Mouse (Mus musculus): ENCODE measurements around the gene Tet3. TPM values are rescaled to one million over a fixed set of nuclear protein-coding genes. Genes with fewer than 3 reads are reported as not detected.

The Tet3 gene
- polyA plus RNA-seq, 1 experiment: 21.1 TPM

- H3K4me1 ChIP-seq (ENCODE audit: control insufficient read depth, insufficient read depth, insufficient read length): peaks cover 8% of the 10 kb centered on the region
- H3K36me3 ChIP-seq (ENCODE audit: control insufficient read depth, insufficient read depth, low read length): no peaks in the 10 kb centered on the region
- no peaks in the 10 kb centered on the region for H3K27me3 ChIP-seq (ENCODE audit: control insufficient read depth, insufficient read depth, low read length)
- peak overlapping the region; percentile 71 for H3K27ac ChIP-seq (ENCODE audit: insufficient read depth, low read length)
- TF ChIP-seq CTCF (IDR thresholded peaks at IDR 0.05; ENCODE audit: extremely low read depth, insufficient read depth, insufficient read length, insufficient replicate concordance) (peak; percentile 74), POLR2A (IDR thresholded peaks at IDR 0.05; ENCODE audit: low read depth, low read length) (no peak)
- WGBS: under 1% methylated on average over 52 of the region's 52 CpGs
- peak; percentile 74 to 91 for DNase-seq (ENCODE audit: low read depth in 1 of 2, low spot score in 2 of 2)
- peak overlapping the region; percentile 75 for H3K4me3 ChIP-seq (ENCODE audit: extremely low read depth, insufficient read depth, insufficient read length)
Observed at GRCm38 (mm10) chr6:83317108-83317741, 141.7 kb downstream of the Tet3 start.

DNA sequence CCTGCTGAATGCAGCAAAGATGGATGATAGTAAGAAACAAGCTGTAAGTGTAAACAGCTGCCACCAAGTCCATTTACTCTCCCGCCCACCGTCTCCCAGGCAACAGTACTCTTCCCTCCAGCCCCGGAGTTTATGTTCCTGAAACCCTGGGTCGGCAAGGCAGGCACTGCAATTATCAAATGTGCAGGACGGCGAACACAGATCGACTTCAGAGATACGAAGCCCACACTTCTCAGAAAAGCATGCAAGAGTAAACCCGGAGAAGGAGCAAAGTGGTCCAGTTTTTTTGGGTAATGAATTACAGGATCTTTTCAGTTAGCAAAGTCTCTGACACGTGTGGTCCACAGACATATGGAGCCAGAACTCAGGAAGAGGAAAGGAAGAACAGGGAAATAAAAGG is 142.9 kb downstream of the Tet3 start:
- Histone ChIP-seq H3K27me3 (ENCODE audit: control insufficient read depth, insufficient read depth, low read length) (no peaks in the 10 kb centered on the region), H3K4me3 (ENCODE audit: extremely low read depth, insufficient read depth, insufficient read length) (no peak overlapping the region), H3K27ac (ENCODE audit: insufficient read depth, low read length) (no peak overlapping the region), H3K4me1 (ENCODE audit: control insufficient read depth, insufficient read depth, insufficient read length) (peaks cover 7% of the 10 kb centered on the region), H3K36me3 (ENCODE audit: control insufficient read depth, insufficient read depth, low read length) (no peaks in the 10 kb centered on the region)
- no peak for DNase-seq (ENCODE audit: low read depth in 1 of 2, low spot score in 2 of 2)
- 38% methylated on average over 10 of the region's 10 CpGs for WGBS
- no peak for TF ChIP-seq POLR2A (IDR thresholded peaks at IDR 0.05; ENCODE audit: low read depth, low read length)
- TF ChIP-seq CTCF (IDR thresholded peaks at IDR 0.05; ENCODE audit: extremely low read depth, insufficient read depth, insufficient read length, insufficient replicate concordance): no peak

GRCm38 (mm10) chr6:83315293-83315692 is 143.6 kb downstream of the Tet3 start:
- Histone ChIP-seq H3K27ac (ENCODE audit: insufficient read depth, low read length) (no peak overlapping the region), H3K4me1 (ENCODE audit: control insufficient read depth, insufficient read depth, insufficient read length) (peaks cover 6% of the 10 kb centered on the region; the same call in 1 of the 2 replicates), H3K36me3 (ENCODE audit: control insufficient read depth, insufficient read depth, low read length) (no peaks in the 10 kb centered on the region), H3K27me3 (ENCODE audit: control insufficient read depth, insufficient read depth, low read length) (no peaks in the 10 kb centered on the region), H3K4me3 (ENCODE audit: extremely low read depth, insufficient read depth, insufficient read length) (no peak overlapping the region)
- no peak for DNase-seq (ENCODE audit: low read depth in 1 of 2, low spot score in 2 of 2)
- TF ChIP-seq CTCF (IDR thresholded peaks at IDR 0.05; ENCODE audit: extremely low read depth, insufficient read depth, insufficient read length, insufficient replicate concordance): no peak
- no peak for TF ChIP-seq POLR2A (IDR thresholded peaks at IDR 0.05; ENCODE audit: low read depth, low read length)

DNA sequence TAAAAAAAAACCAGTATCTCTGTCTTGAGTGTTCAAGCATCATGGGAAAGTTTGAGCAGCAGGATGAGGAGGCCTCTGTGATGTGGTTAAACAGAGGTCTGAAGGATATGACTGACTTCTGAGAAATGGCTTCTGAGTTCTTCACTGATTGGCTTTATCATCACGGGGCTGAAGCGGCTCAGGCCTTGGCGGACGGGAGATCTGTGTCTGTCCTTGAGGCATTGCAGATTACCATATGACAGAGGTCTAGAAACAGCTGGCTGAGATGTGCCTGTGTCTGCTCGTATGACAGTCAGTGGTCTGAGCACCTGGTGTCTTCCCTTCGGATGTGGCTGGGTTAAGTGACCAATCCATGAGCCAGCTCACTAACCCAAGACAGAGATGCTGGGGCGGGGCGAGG is 146.4 kb downstream of the Tet3 start:
- Histone ChIP-seq H3K4me1 (ENCODE audit: control insufficient read depth, insufficient read depth, insufficient read length) (peaks cover 6% of the 10 kb centered on the region; the same call in 1 of the 2 replicates), H3K4me3 (ENCODE audit: extremely low read depth, insufficient read depth, insufficient read length) (no peak overlapping the region), H3K27ac (ENCODE audit: insufficient read depth, low read length) (peak overlapping the region; percentile 7; the same call in 1 of the 2 replicates), H3K27me3 (ENCODE audit: control insufficient read depth, insufficient read depth, low read length) (no peaks in the 10 kb centered on the region), H3K36me3 (ENCODE audit: control insufficient read depth, insufficient read depth, low read length) (no peaks in the 10 kb centered on the region)
- DNase-seq (ENCODE audit: low read depth in 1 of 2, low spot score in 2 of 2): no peak
- whole genome bisulfite sequencing: 78% methylated on average over 8 of the region's 8 CpGs
- TF ChIP-seq CTCF (IDR thresholded peaks at IDR 0.05; ENCODE audit: extremely low read depth, insufficient read depth, insufficient read length, insufficient replicate concordance) (no peak), POLR2A (IDR thresholded peaks at IDR 0.05; ENCODE audit: low read depth, low read length) (no peak)

Other genes starting within 250 kb of the Tet3 start
- 0.05 and 0.26 TPM in 2 replicates for gene Slc4a5, start 239.3 kb downstream of the Tet3 start, polyA plus RNA-seq (2012; rRNA removed)
- gene Mthfd2, start 133.2 kb downstream of the Tet3 start, polyA plus RNA-seq (2012; rRNA removed): 7.1 and 7.7 TPM in 2 replicates
- gene Mob1a, start 133.1 kb downstream of the Tet3 start, polyA plus RNA-seq (2012; rRNA removed): 28.3 and 35.1 TPM in 2 replicates
- 7.7 and 74.0 TPM in 2 replicates for gene Bola3, start 109.9 kb downstream of the Tet3 start, polyA plus RNA-seq (2012; rRNA removed)
- gene Dguok, start 47.9 kb upstream of the Tet3 start, polyA plus RNA-seq (2012; rRNA removed): 41.8 and 44.9 TPM in 2 replicates
- 14.8 and 15.9 TPM in 2 replicates for gene Actg2, start 77.2 kb upstream of the Tet3 start, polyA plus RNA-seq (2012; rRNA removed)
- 5.1 and 5.2 TPM in 2 replicates for gene Stambp, start 113.6 kb upstream of the Tet3 start, polyA plus RNA-seq (2012; rRNA removed)
- not detected in 2 replicates for gene Clec4f, start 197.1 kb upstream of the Tet3 start, polyA plus RNA-seq (2012; rRNA removed)
- gene Cd207, start 218.8 kb upstream of the Tet3 start, polyA plus RNA-seq (2012; rRNA removed): 0.49 and 3.4 TPM in 2 replicates